8 mouse cellular contexts compared by ENCODE assay signal in genomic region chr12:99640214-99641151, GRCm38 (mm10).
DNase-seq lines count a peak whose midpoint lies in the region; ATAC-seq and TF ChIP-seq lines count a peak whose summit lies in the region.

No protein-coding gene starts in this region.

- peak in 1 of 2 experiments; percentile 13 for DNase-seq in layer of hippocampus, adult 2 months (ENCODE audit: low spot score in 2 of 2)
- no peak for DNase-seq in layer of hippocampus, postnatal 25 days (ENCODE audit: extremely low spot score in 1 of 2, low spot score in 1 of 2)
- no peak for DNase-seq in limb, embryonic 14.5 days (ENCODE audit: low spot score)
- peak; percentile 61 for DNase-seq in thymus, adult 2 months
- DNase-seq in adrenal gland, postnatal 4 days (ENCODE audit: low spot score in 2 of 2), result no peak

- H3K4me3 ChIP-seq in layer of hippocampus, adult 2 months, result peak overlapping the region; percentile 41
- H3K4me3 ChIP-seq in heart, embryonic 15.5 days, result peak overlapping the region; percentile 28
- peak overlapping the region; percentile 18 for H3K4me3 ChIP-seq in limb, embryonic 14.5 days (replicated peaks; ENCODE audit: low read length)
- peak overlapping the region; percentile 17; the same call in 1 of the 2 replicates for H3K4me3 ChIP-seq in midbrain, embryonic 16.5 days (ENCODE audit: low read depth, low read length)
- peak overlapping the region; percentile 47 for H3K4me3 ChIP-seq in thymus, adult 2 months (ENCODE audit: control insufficient read depth, insufficient read depth, low read length)

- TF ChIP-seq CTCF in layer of hippocampus, adult 2 months (conservative IDR thresholded peaks at IDR 0.05), result no peak
- no peak for TF ChIP-seq CTCF in thymus, adult 2 months (IDR thresholded peaks at IDR 0.05; ENCODE audit: borderline replicate concordance, control insufficient read depth, extremely low read depth, insufficient read depth, low read length, poor library complexity)

- H3K27me3 ChIP-seq in heart, embryonic 15.5 days, result no peaks in the 10 kb centered on the region
- H3K27me3 ChIP-seq in limb, embryonic 14.5 days (ENCODE audit: control insufficient read depth, insufficient read depth, low read length), result no peaks in the 10 kb centered on the region
- H3K27me3 ChIP-seq in midbrain, embryonic 16.5 days (ENCODE audit: control insufficient read depth, insufficient read depth, low read depth, low read length), result no peaks in the 10 kb centered on the region
- no peaks in the 10 kb centered on the region for H3K27me3 ChIP-seq in thymus, adult 2 months (ENCODE audit: control insufficient read depth, insufficient read depth, low read length)

- peak overlapping the region; percentile 72 for H3K27ac ChIP-seq in layer of hippocampus, adult 2 months
- no peak overlapping the region for H3K27ac ChIP-seq in heart, embryonic 15.5 days
- no peak overlapping the region; the same call in 1 of the 2 replicates for H3K27ac ChIP-seq in limb, embryonic 14.5 days (replicated peaks; ENCODE audit: low read depth, low read length)
- no peak overlapping the region; the same call in 1 of the 2 replicates for H3K27ac ChIP-seq in midbrain, embryonic 16.5 days (ENCODE audit: low read length)
- peak overlapping the region; percentile 91 for H3K27ac ChIP-seq in thymus, adult 2 months (ENCODE audit: control insufficient read depth, insufficient read depth, low read length)

- H3K4me2 ChIP-seq in heart, embryonic 15.5 days, result peak overlapping the region; percentile 54
- peak overlapping the region; percentile 39 for H3K4me2 ChIP-seq in limb, embryonic 14.5 days (replicated peaks; ENCODE audit: low read depth, low read length, severe bottlenecking)
- peak overlapping the region; percentile 55 for H3K4me2 ChIP-seq in midbrain, embryonic 16.5 days (ENCODE audit: low read length)

- H3K36me3 ChIP-seq in heart, embryonic 15.5 days, result no peaks in the 10 kb centered on the region
- no peaks in the 10 kb centered on the region for H3K36me3 ChIP-seq in limb, embryonic 14.5 days (ENCODE audit: control insufficient read depth, insufficient read depth, low read length)
- no peaks in the 10 kb centered on the region for H3K36me3 ChIP-seq in midbrain, embryonic 16.5 days (ENCODE audit: control insufficient read depth, insufficient read depth, low read length)
- no peaks in the 10 kb centered on the region for H3K36me3 ChIP-seq in thymus, adult 2 months (ENCODE audit: control insufficient read depth, insufficient read depth, low read length)

- peaks cover 10% of the 10 kb centered on the region for H3K9me3 ChIP-seq in heart, embryonic 15.5 days (replicated peaks)
- peaks cover 23% of the 10 kb centered on the region for H3K9me3 ChIP-seq in limb, embryonic 14.5 days (ENCODE audit: control insufficient read depth, low read length)
- H3K9me3 ChIP-seq in midbrain, embryonic 16.5 days (replicated peaks; ENCODE audit: control insufficient read depth, low read length, poor library complexity, severe bottlenecking), result no peaks in the 10 kb centered on the region; the same call in none of the 2 replicates

- no peak overlapping the region for H3K9ac ChIP-seq in heart, embryonic 15.5 days
- 0 out of 2 replicates have a peak overlapping the region, but pooled peaks have one; percentile 2 for H3K9ac ChIP-seq in limb, embryonic 14.5 days (ENCODE audit: low read depth, low read length, severe bottlenecking)
- peak overlapping the region; percentile 42; the same call in 1 of the 2 replicates for H3K9ac ChIP-seq in midbrain, embryonic 16.5 days (ENCODE audit: low read depth, low read length)

- ATAC-seq in common myeloid progenitor, adult 5-6 weeks (replicated peaks; ENCODE audit: low read depth, poor library complexity, severe bottlenecking), result peak; percentile 71
- no peak; the same call in 1 of the 2 replicates for ATAC-seq in heart, embryonic 15.5 days (replicated peaks; ENCODE audit: insufficient number of reproducible peaks, insufficient read depth, low FRiP score, low read depth)
- ATAC-seq in limb, embryonic 14.5 days (ENCODE audit: low FRiP score, low read depth), result no peak
- ATAC-seq in midbrain, embryonic 16.5 days, result peak; percentile 67

- WGBS in heart, embryonic 15.5 days, result 28% methylated on average over 18 of the region's 18 CpGs
- 18% methylated on average over 18 of the region's 18 CpGs for WGBS in limb, embryonic 14.5 days
- WGBS in midbrain, embryonic 16.5 days, result 2% methylated on average over 18 of the region's 18 CpGs
- 2% methylated on average over 18 of the region's 18 CpGs for WGBS in thymus, adult 2 months

- H3K4me1 ChIP-seq in heart, embryonic 15.5 days (replicated peaks), result peaks cover 11% of the 10 kb centered on the region
- H3K4me1 ChIP-seq in limb, embryonic 14.5 days (ENCODE audit: control insufficient read depth, insufficient read depth, low read length), result peaks cover 13% of the 10 kb centered on the region
- H3K4me1 ChIP-seq in midbrain, embryonic 16.5 days (ENCODE audit: control insufficient read depth, insufficient read depth, low read length), result peaks cover 18% of the 10 kb centered on the region
- peaks cover 14% of the 10 kb centered on the region for H3K4me1 ChIP-seq in thymus, adult 2 months (replicated peaks; ENCODE audit: control insufficient read depth, insufficient read depth, low read length)

- TF ChIP-seq POLR2A in limb, embryonic 14.5 days (IDR thresholded peaks at IDR 0.05; ENCODE audit: borderline replicate concordance, extremely low read depth, insufficient read depth, insufficient read length), result no peak
- TF ChIP-seq POLR2A in thymus, adult 2 months (IDR thresholded peaks at IDR 0.05; ENCODE audit: control insufficient read depth, extremely low read depth, insufficient read depth, low read length, poor library complexity), result no peak

Comparison
In these comparisons a context has a peak if more than half of its experiments do, and no peak if none do; other contexts are left out.
1. H3K27ac ChIP-seq: peak in layer of hippocampus, adult 2 months (single experiment) and thymus, adult 2 months (single experiment); none in heart, embryonic 15.5 days (single experiment), limb, embryonic 14.5 days (single experiment) and midbrain, embryonic 16.5 days (single experiment).
2. ATAC-seq: peak in common myeloid progenitor, adult 5-6 weeks (single experiment) and midbrain, embryonic 16.5 days (single experiment); none in heart, embryonic 15.5 days (single experiment) and limb, embryonic 14.5 days (single experiment).
3. Peak in every context shown above with its lines, with median percentiles within 50 percentile points of each other: H3K4me3 ChIP-seq and H3K4me2 ChIP-seq.